Mouse (Mus musculus): ENCODE results near the gene Hcar2. TPM values are rescaled to one million over a fixed set of nuclear protein-coding genes. Genes with fewer than 3 reads are reported as not detected.

The Hcar2 gene
- total and polyA plus RNA-seq, 2 experiments from 2014 or later = not detected

- H3K27me3 ChIP-seq (ENCODE audit: insufficient read depth, low read length) = no peaks in the 10 kb centered on the region
- no peak overlapping the region for H3K27ac ChIP-seq (ENCODE audit: low read depth, low read length)
- no peaks in the 10 kb centered on the region for H3K36me3 ChIP-seq (ENCODE audit: insufficient read depth)
- H3K9me3 ChIP-seq (ENCODE audit: low read length) = no peaks in the 10 kb centered on the region
- H3K4me1 ChIP-seq (ENCODE audit: insufficient read depth) = no peaks in the 10 kb centered on the region
- TF ChIP-seq CTCF (IDR thresholded peaks at IDR 0.05; ENCODE audit: low read depth) = no peak
- H3K4me2 ChIP-seq (ENCODE audit: low read depth) = no peak overlapping the region
- 90% methylated on average over 14 of the region's 14 CpGs for WGBS
- H3K9ac ChIP-seq = no peak overlapping the region
- no peak for DNase-seq
- no peak overlapping the region for H3K4me3 ChIP-seq (ENCODE audit: low read depth, low read length)
- ATAC-seq = no peak
Observed at GRCm38 (mm10) chr5:123863934-123864333, 1.4 kb downstream of the Hcar2 start.

GRCm38 (mm10) chr5:123862374-123863350, 2.6 kb downstream of the Hcar2 start:
- Histone ChIP-seq H3K27me3 (ENCODE audit: insufficient read depth, low read length) (no peaks in the 10 kb centered on the region), H3K9ac (no peak overlapping the region), H3K4me2 (ENCODE audit: low read depth) (no peak overlapping the region), H3K27ac (ENCODE audit: low read depth, low read length) (no peak overlapping the region), H3K4me3 (ENCODE audit: low read depth, low read length) (no peak overlapping the region), H3K4me1 (ENCODE audit: insufficient read depth) (no peaks in the 10 kb centered on the region), H3K36me3 (ENCODE audit: insufficient read depth) (no peaks in the 10 kb centered on the region), H3K9me3 (ENCODE audit: low read length) (no peaks in the 10 kb centered on the region)
- DNase-seq (no peak), ATAC-seq (no peak)
- TF ChIP-seq CTCF (IDR thresholded peaks at IDR 0.05; ENCODE audit: low read depth) = no peak
- 80% methylated on average over 15 of the region's 15 CpGs for WGBS

- Histone ChIP-seq H3K36me3 (ENCODE audit: insufficient read depth) (no peaks in the 10 kb centered on the region), H3K27me3 (ENCODE audit: insufficient read depth, low read length) (no peaks in the 10 kb centered on the region), H3K4me2 (ENCODE audit: low read depth) (no peak overlapping the region), H3K4me1 (ENCODE audit: insufficient read depth) (no peaks in the 10 kb centered on the region), H3K27ac (ENCODE audit: low read depth, low read length) (no peak overlapping the region), H3K4me3 (ENCODE audit: low read depth, low read length) (no peak overlapping the region), H3K9ac (no peak overlapping the region), H3K9me3 (ENCODE audit: low read length) (no peaks in the 10 kb centered on the region)
- TF ChIP-seq CTCF (IDR thresholded peaks at IDR 0.05; ENCODE audit: low read depth) = no peak
- DNase-seq (no peak), ATAC-seq (no peak)
- WGBS = 81% methylated on average over 11 of the region's 11 CpGs
Observed at GRCm38 (mm10) chr5:123858798-123859197, 6.5 kb downstream of the Hcar2 start.

GRCm38 (mm10) chr5:123854511-123854910, 10.8 kb downstream of the Hcar2 start:
- Histone ChIP-seq H3K4me2 (ENCODE audit: low read depth) (no peak overlapping the region), H3K27ac (ENCODE audit: low read depth, low read length) (no peak overlapping the region), H3K9ac (no peak overlapping the region), H3K4me3 (ENCODE audit: low read depth, low read length) (no peak overlapping the region), H3K27me3 (ENCODE audit: insufficient read depth, low read length) (no peaks in the 10 kb centered on the region), H3K4me1 (ENCODE audit: insufficient read depth) (no peaks in the 10 kb centered on the region), H3K36me3 (ENCODE audit: insufficient read depth) (no peaks in the 10 kb centered on the region), H3K9me3 (ENCODE audit: low read length) (no peaks in the 10 kb centered on the region)
- ATAC-seq = no peak
- DNase-seq = no peak
- WGBS = 88% methylated on average over 9 of the region's 9 CpGs
- no peak for TF ChIP-seq CTCF (IDR thresholded peaks at IDR 0.05; ENCODE audit: low read depth)

- Histone ChIP-seq H3K9me3 (ENCODE audit: low read length) (no peaks in the 10 kb centered on the region), H3K27ac (ENCODE audit: low read depth, low read length) (no peak overlapping the region), H3K9ac (no peak overlapping the region), H3K36me3 (ENCODE audit: insufficient read depth) (no peaks in the 10 kb centered on the region), H3K27me3 (ENCODE audit: insufficient read depth, low read length) (no peaks in the 10 kb centered on the region), H3K4me1 (ENCODE audit: insufficient read depth) (no peaks in the 10 kb centered on the region), H3K4me3 (ENCODE audit: low read depth, low read length) (no peak overlapping the region), H3K4me2 (ENCODE audit: low read depth) (no peak overlapping the region)
- 88% methylated on average over 11 of the region's 11 CpGs for WGBS
- DNase-seq = no peak
- no peak for TF ChIP-seq CTCF (IDR thresholded peaks at IDR 0.05; ENCODE audit: low read depth)
- no peak for ATAC-seq
Observed at GRCm38 (mm10) chr5:123853877-123854504, 11.3 kb downstream of the Hcar2 start.

GRCm38 (mm10) chr5:123851398-123851797, 13.9 kb downstream of the Hcar2 start:
- no peaks in the 10 kb centered on the region for H3K4me1 ChIP-seq (ENCODE audit: insufficient read depth)
- no peak for DNase-seq
- no peak overlapping the region for H3K9ac ChIP-seq
- H3K4me3 ChIP-seq (ENCODE audit: low read depth, low read length) = no peak overlapping the region
- H3K4me2 ChIP-seq (ENCODE audit: low read depth) = no peak overlapping the region
- H3K27me3 ChIP-seq (ENCODE audit: insufficient read depth, low read length) = no peaks in the 10 kb centered on the region
- WGBS = 66% methylated on average over 2 of the region's 2 CpGs
- ATAC-seq = no peak
- no peak overlapping the region for H3K27ac ChIP-seq (ENCODE audit: low read depth, low read length)
- no peak for TF ChIP-seq CTCF (IDR thresholded peaks at IDR 0.05; ENCODE audit: low read depth)
- H3K36me3 ChIP-seq (ENCODE audit: insufficient read depth) = no peaks in the 10 kb centered on the region
- H3K9me3 ChIP-seq (ENCODE audit: low read length) = no peaks in the 10 kb centered on the region

- Histone ChIP-seq H3K36me3 (ENCODE audit: insufficient read depth) (no peaks in the 10 kb centered on the region), H3K4me1 (ENCODE audit: insufficient read depth) (no peaks in the 10 kb centered on the region), H3K4me2 (ENCODE audit: low read depth) (no peak overlapping the region), H3K9me3 (ENCODE audit: low read length) (no peaks in the 10 kb centered on the region), H3K27ac (ENCODE audit: low read depth, low read length) (no peak overlapping the region), H3K27me3 (ENCODE audit: insufficient read depth, low read length) (no peaks in the 10 kb centered on the region), H3K4me3 (ENCODE audit: low read depth, low read length) (no peak overlapping the region), H3K9ac (no peak overlapping the region)
- ATAC-seq = no peak
- no peak for DNase-seq
- 97% methylated on average over 14 of the region's 14 CpGs for WGBS
- no peak for TF ChIP-seq CTCF (IDR thresholded peaks at IDR 0.05; ENCODE audit: low read depth)
Observed at GRCm38 (mm10) chr5:123844316-123844715, 21.0 kb downstream of the Hcar2 start.
